Mouse (Mus musculus) ES-CJ7 (cell line): ENCODE data around the gene Dus3l.

Experiments
- DNase-seq: peaks from one replicate; pipeline ENCODE4 v3.0.0; 2011; ENCODE audit warnings: low read depth, low spot score

Dus3l gene

DNA sequence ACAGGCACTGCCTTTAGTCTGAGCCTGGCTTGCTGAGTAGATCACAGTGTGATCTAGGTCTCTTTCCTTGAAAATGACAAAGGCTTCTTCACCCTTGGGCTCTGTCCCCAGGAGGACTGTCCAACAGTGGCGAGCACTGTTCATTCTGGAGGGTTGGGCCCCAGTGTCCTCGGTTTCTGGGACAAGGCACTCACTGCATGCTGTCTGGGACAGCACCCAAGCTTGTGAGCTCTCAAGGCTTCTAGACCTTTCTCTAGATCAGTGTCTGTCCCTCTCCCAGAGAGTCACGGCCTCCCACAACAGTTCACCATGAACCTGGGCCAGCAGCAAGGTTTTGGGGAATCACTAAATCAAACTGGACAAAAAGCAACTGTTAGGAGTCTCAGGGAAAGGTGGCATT lies 28.0 kb downstream of the Dus3l start:
- DNase-seq = no peak

DNA sequence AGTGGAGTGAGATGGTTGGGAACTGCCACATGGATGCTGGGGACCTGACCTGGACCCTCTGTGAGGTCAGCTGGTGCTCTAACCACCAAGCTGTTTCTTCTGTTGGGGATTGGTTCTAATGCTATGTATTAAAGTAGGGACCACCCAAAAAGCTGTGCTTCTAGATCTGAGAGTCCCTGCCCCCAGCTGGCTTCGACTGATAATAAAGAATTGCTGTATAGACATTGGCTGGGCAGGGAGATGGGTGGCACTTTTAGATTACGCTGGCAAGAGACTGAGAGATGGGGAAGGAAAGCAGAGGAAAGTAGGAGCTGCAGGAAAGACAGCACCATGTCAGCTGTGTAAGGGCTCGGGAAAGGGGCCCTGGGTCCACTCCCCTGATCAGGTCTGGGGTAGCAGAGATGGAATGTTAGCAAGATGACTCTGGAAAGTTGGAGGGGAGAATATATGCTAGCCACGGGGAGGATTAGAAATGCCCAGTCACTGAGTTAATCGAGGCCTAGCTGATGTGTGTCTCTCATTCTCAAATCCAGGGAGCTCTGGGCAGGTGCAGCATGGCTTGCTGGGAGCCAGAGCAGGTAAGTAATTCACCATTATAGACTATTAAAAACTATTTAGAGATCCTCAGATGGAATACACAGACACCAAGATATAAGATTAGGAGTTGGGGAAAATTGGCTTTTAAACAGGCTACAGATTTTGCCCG lies 29.2 kb downstream of the Dus3l start:
- DNase-seq = no peak

DNA sequence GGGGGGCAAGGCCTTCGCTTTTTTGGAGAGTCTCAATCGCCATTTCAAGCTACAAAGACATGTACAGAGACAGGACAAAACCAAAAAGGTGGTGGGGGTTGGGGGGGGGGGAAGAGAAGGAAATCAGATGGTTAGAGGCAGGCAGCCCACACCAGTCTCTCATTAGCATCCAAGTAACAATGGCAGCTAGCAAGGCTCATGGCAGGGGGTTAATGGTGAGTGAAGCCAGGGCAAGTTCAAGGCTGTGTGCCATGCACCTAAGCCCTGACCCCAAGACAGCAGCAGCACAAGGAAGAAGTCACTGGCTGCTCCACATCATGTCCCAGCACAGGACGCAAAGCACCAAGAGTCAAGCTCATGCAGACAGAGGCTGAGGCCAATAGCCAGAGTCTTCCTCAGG lies 34.7 kb downstream of the Dus3l start:
- peak; percentile 62 for DNase-seq

DNA sequence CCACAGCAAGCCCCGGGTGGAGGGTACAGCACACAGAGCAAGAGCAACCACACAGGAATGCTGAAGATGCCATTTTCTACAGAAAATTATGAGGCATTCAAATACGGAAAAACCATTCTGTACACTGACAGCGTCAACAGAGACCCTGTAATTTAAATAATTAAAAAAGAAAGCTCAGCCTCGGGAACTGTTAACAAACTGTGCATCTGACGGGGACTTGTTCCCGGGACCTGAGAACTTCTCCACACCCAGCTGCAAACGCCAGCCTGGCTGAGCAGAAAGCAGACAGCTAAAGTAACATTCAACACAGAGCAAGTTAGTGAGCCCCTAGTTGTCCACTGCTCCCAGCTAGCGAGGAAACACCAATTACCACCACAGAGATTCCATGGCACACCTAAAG lies 37.5 kb downstream of the Dus3l start:
- no peak for DNase-seq

DNA sequence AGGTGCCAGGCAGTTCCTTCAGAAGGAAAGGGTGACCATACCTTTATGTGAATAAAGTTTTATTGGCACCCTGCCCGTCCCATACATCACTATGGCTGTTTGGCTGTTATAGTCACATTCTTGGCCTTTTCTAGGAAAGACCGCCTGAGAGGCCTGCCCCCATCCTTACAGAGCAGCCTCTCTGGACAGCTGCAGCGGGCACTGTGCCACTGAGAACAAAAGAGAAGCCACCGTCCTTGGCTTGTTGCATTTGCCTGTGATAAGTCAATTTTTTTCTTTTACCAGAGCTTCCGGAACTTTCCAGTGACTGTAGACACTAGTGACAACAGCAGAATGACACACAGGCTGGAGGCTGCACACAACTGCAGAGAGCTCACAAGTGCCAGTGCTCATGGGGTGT lies 40.4 kb downstream of the Dus3l start:
- DNase-seq = no peak

DNA sequence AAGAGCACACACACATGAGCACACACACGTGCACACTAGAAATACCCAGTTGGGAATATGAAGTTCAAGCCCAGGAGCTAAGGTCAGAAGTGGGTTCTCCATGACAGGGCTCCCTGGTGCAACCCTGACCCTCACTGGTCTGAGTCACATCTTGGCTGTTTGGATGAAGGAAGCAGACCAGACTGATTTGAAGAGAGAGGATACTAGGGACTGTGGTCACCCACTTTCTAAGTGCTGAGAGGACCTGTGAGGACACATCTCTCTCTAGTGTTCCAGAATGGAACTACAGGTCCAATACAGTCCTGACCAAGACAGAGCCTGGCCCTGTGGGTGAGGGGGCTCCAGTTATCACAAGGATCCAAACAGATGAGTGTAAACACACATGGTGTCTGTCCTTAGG lies 41.2 kb downstream of the Dus3l start:
- DNase-seq = no peak

DNA sequence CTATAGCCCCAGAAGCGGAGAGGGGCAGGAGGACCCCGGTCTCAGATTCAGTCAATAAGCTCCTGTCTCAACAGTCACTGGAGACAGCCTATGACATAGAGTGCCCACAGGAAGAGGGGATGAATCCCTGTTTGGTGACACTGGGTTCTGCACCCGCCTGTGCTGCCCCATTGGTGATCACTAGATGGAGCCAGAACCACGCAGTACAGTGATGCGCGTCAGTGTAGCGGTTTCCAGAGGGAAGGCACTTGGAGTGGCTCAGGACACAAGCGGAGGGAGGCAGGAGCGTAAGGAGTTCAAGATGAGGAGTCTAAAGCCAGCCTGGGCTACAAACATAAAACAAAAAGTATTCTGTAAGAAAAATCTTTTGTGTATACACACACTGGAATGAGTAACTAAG lies 44.0 kb downstream of the Dus3l start:
- DNase-seq = peak; percentile 82

DNA sequence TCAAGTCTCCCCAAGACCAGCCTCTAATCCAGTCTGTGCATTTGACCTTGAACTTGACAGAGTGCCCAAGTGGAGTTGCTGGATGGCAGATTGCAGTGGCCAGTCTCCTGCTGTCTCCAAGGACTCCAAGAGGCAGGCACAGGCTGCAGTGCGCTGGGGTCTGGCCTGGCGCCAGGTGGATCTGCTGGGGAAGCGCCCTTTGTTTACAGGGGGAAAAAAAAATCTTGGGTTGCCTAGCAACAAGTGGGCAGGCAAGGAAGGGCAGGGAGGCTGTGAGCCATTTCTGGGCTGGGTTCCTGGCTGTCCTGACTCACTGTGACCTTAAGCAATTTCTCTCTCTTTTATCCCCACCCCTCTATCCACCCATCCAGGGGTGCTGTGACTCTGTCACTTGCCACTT lies 45.7 kb downstream of the Dus3l start:
- DNase-seq = peak; percentile 80

DNA sequence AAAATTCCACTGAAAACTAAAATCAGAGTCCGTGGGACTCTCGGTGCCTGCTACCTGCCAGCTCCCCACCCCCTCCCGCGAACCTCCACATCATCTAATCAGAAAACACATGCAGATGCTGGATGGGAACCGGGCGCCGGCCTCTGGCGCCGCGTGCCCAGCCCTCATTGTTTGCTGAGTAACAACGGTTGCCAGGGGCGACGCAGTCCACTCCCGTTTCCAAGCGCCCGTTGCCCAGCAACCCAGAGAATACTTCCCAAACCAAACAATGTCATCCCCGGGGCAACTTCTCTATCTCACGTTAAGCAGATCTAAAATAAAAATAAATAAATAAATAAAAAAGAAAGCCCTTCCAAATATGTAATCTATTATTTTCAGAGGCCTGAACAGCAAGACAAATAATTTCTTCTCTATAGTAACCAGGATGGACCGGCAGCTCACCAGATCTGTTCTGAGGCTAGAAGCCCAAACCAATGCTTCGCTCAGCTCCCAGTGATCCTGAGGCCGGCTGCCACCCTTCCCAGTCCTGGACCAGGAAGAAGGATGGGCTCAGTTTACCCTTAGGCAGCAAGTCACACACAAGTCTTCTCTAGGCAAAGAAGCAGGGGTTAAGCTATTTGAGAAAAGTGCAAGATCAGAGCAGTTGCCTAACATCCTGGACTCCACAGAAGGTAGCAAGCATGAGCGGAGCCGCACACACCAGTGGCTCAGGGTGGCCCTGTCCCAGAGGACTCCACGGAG lies 49.9 kb downstream of the Dus3l start:
- DNase-seq = peak; percentile 77

DNA sequence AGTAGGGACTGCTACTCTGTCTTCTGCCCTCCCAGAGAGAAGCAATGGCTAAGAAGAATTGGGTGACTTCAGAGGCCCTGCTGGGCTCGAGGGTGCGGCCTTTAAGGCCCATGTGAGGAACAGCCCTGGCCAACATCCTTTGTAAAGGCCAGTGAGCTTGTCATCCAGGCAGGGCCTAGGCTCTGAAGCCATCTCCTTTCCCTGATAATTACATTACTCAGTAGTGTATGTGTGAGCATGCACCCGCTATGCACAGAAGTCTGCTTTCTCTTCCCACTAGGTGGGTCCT lies 50.4 kb downstream of the Dus3l start:
- DNase-seq = no peak

DNA sequence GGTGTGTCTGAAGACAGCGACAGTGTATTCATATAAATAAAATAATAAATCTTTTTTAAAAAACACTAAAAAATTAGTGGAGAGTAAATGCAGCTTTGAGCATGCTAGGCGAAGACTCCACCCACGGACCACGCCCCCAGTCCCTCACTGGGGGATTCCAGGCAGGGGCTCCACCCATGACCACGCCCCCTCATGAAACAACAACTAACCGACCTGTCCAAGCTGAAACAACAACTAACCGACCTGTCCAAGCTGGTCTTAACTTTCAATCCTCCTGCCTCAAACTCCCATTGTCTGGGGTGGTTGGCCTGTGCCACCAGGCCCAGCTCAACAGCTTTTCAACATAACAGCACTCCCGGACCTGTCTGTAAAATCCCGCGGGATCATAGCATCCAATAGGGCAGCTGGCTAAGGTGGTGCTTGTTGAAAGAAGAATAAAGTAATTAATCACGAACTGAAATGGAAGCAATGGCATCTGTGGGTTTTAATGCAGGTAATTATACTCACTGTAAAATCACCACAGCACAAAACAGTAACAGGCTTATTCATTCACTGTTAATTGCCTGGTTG lies 53.6 kb downstream of the Dus3l start:
- peak; percentile 80 for DNase-seq

DNA sequence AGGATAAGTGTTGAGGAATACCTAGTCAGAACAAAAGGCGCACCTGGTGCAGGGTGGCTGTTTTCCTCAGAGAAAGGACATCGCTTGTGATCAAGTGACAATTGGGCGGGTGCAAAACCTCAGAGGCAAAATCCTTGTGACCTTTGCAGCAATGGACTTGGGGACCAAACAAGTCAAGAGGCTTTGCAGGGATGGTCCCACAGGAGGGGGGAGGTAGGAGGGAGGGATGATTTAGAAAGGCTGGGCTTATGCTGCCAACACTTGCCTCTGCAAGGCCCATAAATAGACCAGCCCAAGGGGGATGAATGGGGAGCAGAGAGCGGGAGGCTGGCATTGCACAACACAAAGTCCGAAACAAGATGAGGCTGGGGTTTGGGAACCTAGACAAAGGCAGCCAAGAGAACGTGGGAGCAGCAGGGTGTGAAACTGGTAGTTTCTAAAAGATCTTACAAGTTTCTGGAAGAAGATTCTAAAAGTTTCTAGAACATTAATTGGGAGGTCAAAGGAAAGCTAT lies 54.5 kb downstream of the Dus3l start:
- no peak for DNase-seq
